Mouse (Mus musculus) megakaryocyte-erythroid progenitor cell, adult 5-6 weeks (primary cell): Measurements from ENCODE around the gene Astn1. TPM values are rescaled to one million over a fixed set of nuclear protein-coding genes. Genes with fewer than 3 reads are reported as not detected.

Source experiments
- ATAC-seq: replicated peaks from 2 replicates; pipeline ENCODE4 v1.8.0; 2016; ENCODE audit warnings: mild to moderate bottlenecking, inconsistent platforms; ENCODE audit not compliant: severe bottlenecking, poor library complexity, low FRiP score, low TSS enrichment
- total RNA-seq, 2 experiments: library from RNA; stranded (forward) in 1 of 2; stranded (reverse) in 1 of 2; fragments of 200-1000, 215-1000 nt in 1 of 2; fragments of >200 nt in 1 of 2; fragmentation: Nextera tagmentation in 1 of 2; gene quantifications; 2 replicates each; pipeline ENCODE4 v1.2.3; 2014 to 2017

Astn1 gene
- total RNA-seq (2014; fragmentation: Nextera tagmentation) (not detected in 2 replicates), total RNA-seq (2017) (not detected in 2 replicates)

- ATAC-seq = no peak
These were observed at the start of gene Astn1 for GRCm38 (mm10) chr1:158361964-158362291. TSS of gene Astn1 (plus strand) at chr1:158362273.

- ATAC-seq = no peak
These were observed 38.7 kb upstream of the Astn1 start for GRCm38 (mm10) chr1:158323325-158323724.

DNA sequence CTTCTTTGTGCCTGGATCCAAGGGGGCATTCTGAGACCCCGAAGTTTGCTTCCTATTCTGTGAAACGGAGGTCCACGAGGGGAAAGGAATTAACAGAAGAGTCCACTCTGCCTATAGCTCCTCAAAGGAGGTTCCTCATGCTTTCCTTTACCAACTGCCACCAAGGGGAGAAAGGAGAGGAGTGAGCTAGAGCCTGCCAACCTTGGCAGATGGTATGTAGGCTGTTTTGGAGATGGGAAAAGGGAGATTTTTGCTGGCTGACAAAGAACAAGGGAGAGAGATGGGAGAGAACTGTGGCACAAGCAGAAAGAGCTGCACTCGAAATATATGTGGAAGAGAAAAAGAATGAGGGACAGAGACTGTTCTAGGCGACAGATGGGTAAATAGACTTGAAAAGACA lies 33.9 kb upstream of the Astn1 start:
- ATAC-seq = no peak

DNA sequence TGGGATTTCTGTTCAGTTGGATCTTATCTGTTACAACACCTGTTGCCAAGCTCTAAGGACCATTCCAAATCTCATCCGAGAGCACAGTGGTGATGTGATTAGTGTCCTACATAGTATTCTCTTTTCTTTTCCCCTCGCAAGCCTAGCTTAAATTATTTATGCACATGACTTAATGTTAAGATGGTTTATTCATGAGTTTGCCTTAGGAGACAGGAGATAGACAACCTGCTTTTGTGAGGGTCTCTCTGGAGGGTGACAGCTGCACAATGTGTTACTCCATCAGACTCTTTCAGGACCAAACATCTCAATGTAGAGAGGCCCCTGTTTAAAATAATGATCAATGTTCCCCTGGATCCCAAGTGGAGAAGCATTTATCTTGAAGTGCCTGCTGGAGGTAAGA lies 33.2 kb upstream of the Astn1 start:
- no peak for ATAC-seq

DNA sequence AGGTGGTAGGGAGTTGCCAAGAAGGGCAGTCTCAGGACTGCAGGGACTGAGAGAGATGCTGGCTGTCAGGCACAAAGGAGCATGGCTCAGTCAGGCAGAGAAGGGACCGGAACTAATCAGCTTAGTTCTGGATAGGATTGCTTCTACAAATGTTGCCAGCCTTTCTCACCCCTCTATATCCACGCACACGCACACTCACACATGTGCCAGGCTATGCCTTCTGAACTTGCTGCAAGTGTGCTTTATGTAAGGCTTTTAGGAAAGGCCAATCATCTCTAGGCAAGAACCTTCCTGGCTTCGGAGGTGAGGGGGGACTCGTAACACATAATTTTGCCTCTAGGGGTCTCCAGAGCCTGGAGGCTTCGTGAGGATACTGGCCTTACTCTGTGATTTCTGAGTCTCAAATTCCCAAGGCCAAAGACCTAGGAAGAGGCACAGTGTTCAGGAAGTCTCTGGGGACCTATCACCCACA lies 18.8 kb upstream of the Astn1 start:
- ATAC-seq = no peak

GRCm38 (mm10) chr1:158353656-158354371 lies 8.3 kb upstream of the Astn1 start:
- no peak for ATAC-seq

DNA sequence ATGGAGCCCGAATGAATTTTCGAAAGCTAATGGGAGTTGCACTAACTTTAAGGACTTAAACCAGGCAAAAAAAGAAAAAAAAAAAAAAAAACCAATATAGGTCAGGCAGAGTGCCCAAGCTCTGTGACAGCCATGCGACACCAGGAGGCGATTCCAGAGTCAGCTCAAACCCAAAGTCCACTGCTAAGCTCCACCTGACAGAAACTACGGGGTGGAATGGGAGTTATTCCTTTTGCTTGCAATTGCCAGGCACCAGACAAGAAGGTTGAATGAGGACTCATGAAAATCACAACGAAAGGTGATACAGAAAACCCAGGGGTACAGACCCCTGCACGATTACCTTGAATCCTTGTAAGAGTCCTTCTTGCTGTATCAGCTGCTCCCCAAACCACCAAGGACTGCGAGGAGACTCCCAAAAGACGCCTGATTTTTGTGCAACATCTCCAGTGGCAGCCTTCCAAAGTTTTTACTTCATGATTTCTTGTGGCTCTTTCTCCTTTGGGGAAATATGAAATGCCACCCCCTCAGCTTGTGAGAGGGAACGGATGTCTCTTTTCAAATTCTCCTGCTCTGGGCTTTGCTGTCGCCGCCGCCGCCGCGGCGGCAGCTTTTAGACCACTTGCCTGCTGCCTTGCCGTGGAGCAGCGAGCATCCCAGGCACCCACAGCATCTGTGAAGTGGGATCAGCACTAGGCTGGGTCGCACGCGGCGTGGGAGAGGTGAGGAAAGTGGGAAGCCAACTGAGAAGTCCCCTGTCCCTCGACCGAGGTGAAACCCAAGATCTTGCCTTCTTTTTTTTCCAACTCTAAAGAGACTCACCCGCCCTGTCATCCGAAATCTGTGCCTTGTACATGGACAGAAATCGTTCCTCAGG lies 6.7 kb upstream of the Astn1 start:
- ATAC-seq = no peak

DNA sequence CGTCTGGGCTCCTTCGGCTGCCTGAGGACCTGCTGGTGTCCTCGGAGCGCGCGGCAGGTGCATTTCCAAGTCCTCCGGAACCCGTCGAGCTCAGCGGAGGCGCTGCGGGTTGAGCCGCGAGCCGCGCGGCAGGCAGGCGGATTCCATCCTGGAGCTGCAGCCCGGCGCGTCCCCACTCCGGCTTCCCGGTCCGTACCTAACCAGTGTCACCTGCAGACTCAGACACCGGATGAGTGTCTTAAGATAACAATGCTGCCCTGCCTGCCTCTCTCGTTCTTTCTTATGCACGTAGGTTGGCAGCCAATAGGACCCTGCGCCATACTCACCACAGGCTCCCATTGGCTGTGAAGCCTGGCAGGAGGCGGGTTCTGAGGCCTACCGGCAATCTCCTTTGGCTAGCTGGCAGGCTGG lies 6.0 kb upstream of the Astn1 start, which contains the start of gene Brinp2:
Gene Brinp2, minus strand, starts transcription at position 276 of the 411 bp plus-strand sequence.
- ATAC-seq = peak; percentile 73

- no peak for ATAC-seq
These were observed 424 bp downstream of the Astn1 start for GRCm38 (mm10) chr1:158362292-158363101.

- ATAC-seq = no peak
These were observed 2.4 kb downstream of the Astn1 start for GRCm38 (mm10) chr1:158364461-158364860.

- ATAC-seq = no peak
These were observed 20.2 kb downstream of the Astn1 start for GRCm38 (mm10) chr1:158382277-158382676.

DNA sequence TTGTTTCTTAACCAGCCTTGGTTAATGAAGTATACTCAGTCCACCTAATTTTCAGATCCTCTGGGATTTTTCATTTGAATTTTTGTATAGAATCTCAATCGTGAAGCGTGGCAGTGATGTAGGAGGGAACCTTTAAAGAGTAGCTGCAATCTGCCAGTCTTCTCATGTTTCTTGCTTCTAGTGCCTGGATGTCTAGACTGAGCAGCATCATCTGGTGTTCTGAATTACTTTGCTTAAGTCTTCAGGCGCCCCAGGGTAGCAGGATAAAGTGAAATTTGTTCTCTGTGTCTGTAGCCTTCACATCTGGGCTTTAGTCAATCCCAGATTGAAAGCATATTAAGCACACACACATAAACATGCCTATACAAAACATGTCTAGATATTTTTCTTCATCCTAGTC lies 21.1 kb downstream of the Astn1 start:
- ATAC-seq = no peak

DNA sequence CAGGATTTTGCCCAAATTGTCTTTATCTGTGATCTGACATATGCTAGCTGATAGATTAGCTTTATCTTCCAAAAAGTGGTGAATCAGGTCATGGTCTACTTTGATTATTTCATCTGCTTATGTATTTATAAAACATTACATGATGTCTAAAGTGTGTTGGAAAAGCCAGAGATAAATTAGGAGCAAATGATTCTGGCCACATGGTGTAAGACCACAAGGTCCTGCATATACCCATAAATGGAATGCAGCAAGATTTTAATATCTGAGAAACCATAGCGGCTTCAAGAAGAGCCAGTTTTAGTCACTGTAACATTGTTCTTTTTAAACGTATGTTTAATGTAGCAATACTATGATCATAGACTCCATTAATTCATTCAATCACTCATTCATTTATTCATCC lies 23.2 kb downstream of the Astn1 start:
- no peak for ATAC-seq

GRCm38 (mm10) chr1:158386781-158387180 lies 24.7 kb downstream of the Astn1 start:
- ATAC-seq = no peak

- no peak for ATAC-seq
These were observed 26.9 kb downstream of the Astn1 start for GRCm38 (mm10) chr1:158388995-158389394.

- ATAC-seq = no peak
These were observed 28.6 kb downstream of the Astn1 start for GRCm38 (mm10) chr1:158390693-158391092.

DNA sequence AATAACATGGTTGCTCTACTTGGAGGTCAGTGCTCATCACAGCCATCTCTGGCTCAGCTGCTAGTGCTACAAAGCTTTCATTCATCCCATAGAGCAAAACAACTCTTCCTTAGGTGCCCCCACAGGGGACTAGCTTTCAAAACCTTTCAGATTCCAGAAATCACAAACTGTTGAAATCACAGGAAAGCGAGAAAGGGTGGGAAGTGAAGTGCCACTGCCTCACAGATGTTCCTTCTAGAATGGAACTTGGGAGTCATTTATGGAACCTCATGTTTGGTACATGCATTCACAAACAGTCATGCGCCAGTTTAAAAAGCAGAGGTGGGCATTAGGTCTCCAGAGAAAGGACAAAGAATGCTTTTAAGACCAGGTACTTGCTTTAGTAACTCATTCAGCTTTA lies 35.0 kb downstream of the Astn1 start:
- ATAC-seq = no peak

DNA sequence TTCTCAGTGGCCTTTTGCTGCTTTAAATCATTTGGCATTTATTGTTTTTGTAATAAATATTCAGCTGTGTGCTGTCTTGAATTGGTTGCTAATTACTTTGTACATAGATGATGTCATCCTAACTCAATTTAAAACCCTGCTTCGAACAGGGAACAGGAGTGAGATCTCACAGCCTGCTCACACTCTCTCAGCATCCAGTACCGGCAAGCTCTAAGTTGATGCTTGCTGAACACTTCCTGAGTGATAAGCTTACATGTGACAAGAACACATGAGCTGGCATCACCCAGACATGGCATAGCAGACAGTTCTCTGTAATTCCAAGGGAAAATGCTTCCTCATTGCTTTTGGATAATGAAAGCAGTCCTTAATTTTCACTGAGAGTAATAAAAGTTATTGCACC lies 38.8 kb downstream of the Astn1 start:
- no peak for ATAC-seq

DNA sequence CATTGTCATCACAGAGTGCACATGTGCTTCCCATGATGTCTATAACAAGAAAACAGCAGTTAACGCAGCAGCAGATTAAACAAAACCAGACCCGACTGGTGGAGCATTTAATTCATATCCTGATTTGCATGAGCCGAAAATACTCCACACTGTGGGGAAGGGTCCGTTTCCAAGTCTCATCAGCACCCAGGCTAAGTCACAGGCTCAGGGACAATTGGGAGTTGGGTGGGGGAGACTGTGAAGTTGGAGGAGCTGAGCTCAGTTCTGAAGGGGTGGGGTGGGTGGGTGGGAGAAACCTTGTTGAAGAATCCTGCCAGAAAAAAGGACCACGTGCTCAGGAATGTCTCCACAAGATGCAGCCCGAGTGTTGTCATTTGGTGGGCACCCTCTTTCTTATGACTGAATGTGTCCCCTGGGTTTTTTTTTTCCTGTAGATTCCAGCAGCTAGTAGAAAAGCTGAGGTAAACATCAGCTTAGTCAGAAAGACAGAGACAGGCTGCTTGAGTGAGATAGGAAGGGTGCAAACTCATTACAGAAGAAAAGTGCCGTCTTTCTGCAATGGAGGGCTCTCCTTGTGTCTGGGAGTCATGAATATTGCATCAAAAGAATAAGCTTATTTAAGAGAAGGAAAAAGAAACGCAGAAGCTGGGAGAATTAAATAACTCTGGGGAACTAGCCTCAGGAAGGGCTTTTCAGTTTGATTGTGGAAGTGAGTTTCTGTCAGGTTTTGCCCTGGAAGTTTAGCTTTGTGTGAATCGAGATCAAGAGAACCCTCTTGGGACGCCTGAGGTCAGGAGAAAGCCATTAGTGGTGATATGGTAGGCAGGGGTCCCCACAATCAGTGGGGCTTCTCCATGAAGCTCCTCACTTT lies 44.1 kb downstream of the Astn1 start:
- no peak for ATAC-seq
